Mouse (Mus musculus) adrenal gland, postnatal 14 days (tissue): ENCODE measurements at regions not wholly inside any gene's neighbourhood (a gene's known extent, or its start where the extent isn't known, plus 50 kb on each side); places are given as distances from the start of the nearest gene placed in this dataset.
A peak's percentile ranks its signal among the peaks of the same experiment; 100 is the strongest.

Source experiments
- DNase-seq: peaks from one replicate; pipeline ENCODE4 v3.0.0; 2021; ENCODE audit warnings: mixed read lengths

DNA sequence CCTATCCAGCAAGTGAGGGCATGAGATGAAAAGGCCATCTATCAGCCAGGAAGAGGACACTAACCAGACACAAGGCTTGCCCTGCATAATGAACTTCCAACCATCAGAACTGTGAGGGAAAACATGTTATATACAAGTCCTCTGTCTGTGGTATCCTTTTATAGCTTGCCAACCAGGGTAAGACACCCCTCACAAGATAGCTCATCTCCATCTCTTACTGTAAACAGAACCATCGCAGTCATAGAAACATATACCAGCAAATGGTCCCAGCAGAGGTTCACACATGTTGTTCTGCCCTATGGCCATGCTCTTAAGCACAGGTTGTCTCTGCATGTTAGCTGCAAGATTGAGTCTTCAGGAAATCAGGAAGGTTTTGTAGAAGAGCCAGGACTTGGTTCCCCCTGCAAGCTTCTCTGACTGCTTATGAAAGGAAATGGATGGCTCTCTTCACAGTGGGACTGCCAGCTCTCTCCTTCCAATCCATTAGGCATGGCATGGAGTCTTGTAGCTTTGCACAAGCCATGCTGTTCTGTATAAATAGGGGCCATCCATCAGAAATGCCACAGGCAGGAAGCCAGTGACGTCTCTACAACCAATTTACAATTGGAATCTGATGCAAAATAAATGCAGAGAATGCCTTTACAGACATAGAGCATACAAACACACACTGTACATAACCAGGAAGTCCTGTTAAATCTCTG is 1514.0 kb upstream of the Lrrc6 start:
- DNase-seq: no peak

- DNase-seq: no peak
Observed at GRCm38 (mm10) chr15:68011162-68011561, 1510.5 kb upstream of the Lrrc6 start.

GRCm38 (mm10) chr15:68010189-68010588 is 1509.5 kb upstream of the Lrrc6 start:
- no peak for DNase-seq

- DNase-seq: no peak
Observed at GRCm38 (mm10) chr15:68004798-68005197, 1504.1 kb upstream of the Lrrc6 start.

GRCm38 (mm10) chr15:67996532-67996931 is 1495.8 kb upstream of the Lrrc6 start:
- DNase-seq: no peak

GRCm38 (mm10) chr15:67989428-67990272 is 1488.9 kb upstream of the Lrrc6 start:
- no peak for DNase-seq

- no peak for DNase-seq
Observed at GRCm38 (mm10) chr15:67987941-67988340, 1487.2 kb upstream of the Lrrc6 start.

DNA sequence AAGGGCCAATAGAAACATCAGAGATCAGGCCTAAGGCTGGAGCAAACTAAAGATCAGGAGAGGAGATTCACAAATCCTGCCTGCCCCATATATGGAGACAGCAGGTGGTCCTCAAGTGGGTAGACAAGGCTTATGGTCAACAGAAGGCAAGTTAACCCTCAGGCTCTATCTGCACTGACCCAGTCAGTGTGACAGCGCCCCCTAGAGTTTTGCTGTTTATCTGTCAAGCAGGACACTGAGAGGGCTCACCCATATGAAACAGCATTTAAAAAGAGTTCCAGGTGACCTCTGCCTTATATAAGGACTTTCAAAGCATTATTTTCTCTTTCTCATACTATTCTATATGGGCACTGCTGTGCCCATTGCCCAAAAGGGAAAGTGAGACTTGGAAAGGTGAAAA is 1482.5 kb upstream of the Lrrc6 start:
- peak; percentile 62 for DNase-seq

- no peak for DNase-seq
Observed at GRCm38 (mm10) chr15:67981876-67982275, 1481.2 kb upstream of the Lrrc6 start.

DNA sequence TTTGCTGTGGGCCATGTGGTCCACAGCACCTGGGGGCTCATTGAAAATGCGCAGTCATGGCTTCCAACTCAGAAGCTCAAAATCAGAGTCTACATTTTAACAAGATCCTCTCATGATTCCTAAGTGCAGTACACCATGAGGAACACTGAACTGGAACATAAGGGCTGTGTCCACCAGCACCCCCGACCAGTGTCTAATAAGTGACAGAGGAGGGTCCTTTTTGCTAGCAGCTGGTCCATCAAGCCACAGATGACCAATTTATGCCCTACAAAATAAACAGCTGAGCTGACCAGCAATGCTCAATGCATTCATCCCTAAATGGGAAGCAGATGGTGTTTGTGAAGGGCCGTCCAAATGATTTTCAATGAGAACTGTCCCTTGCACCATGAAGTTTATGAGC is 1478.7 kb upstream of the Lrrc6 start:
- DNase-seq: no peak

DNA sequence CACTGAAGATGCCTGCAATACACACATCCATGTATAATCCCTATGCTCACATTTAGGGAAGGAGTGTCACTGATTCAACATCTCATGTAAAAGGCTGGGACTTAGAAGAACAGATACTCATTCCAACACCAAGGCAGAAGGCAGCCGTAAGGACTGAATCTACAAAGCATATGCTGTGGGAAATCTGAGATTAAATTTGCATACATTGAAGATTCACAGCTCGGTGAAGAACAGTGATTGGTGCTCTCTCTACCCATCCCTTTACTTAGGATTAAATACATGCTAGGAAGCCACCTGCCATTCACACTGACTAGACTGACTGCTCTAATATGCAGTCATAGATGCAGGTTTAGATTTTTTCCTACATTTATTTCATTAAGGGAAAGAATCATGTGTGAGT is 1476.5 kb upstream of the Lrrc6 start:
- no peak for DNase-seq

- no peak for DNase-seq
Observed at GRCm38 (mm10) chr15:67971998-67972397, 1471.3 kb upstream of the Lrrc6 start.

- no peak for DNase-seq
Observed at GRCm38 (mm10) chr15:67954216-67954615, 1453.5 kb upstream of the Lrrc6 start.

DNA sequence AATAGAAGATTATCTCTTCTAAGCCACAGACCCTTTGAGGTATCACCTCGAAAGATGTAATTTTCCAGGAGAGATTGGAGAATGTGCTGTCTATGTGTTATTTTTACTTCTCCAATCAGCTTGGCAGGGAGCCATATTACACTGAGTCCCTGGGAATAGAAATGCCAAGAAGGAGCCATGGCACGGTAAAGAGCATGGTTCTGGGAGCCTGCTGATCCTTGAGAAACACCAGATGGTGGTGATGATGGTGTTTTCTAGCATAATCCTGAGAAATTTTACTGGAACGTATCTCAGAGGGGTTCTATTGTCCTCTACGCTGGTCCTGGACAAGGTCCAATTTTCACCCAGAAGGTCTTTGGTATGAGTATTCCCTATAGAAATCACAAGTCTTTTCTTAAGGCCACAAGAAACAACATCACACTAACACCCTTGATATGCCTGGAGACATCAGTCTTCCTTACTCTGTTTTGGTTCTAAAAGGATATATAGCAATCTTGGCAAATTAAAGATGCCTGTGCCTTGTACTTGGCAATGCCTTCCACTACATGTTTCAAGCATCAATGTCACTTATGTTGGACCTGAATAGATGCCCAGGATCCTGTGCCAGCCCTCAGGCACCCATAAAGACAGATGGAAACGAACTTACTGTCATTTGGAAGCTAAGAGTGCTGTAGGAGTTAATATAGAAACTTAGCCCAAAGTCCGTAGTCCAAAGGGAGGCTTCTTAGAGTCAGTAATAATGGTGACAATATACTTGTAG is 1449.8 kb upstream of the Lrrc6 start:
- DNase-seq: no peak

DNA sequence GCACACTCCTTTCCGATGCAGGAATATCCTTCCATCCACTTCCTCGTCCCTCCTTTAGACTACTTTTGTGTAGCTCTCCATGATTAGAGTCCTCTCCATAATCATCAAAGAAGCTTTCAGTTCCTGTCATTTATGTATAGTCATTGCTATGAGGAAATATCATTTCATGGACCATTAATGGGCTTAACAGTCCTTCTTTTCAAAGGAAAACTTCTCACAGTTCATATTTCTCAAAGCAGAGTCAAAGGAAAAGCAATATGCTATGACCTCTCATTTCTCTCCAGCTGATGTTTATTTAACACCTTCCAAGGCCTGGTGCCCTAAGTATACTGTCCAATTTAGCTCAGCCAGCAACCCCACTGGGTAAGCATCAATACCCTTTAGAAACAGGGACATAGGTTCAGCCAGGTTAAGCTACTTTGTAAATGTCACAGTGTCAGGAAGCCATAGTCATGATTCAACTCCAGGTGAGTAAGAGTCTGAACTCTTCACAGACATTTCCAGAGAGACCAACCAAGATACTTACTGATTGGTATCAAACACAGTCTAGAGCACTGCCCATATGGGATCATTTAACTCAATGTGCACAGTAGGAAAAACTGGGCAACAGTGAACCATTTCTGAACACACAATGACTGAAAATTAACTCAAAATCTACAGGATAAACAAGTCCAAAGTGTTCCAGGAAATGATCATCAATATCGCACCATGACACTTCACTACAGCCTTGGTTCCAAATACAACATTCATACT is 1443.8 kb upstream of the Lrrc6 start:
- no peak for DNase-seq

DNA sequence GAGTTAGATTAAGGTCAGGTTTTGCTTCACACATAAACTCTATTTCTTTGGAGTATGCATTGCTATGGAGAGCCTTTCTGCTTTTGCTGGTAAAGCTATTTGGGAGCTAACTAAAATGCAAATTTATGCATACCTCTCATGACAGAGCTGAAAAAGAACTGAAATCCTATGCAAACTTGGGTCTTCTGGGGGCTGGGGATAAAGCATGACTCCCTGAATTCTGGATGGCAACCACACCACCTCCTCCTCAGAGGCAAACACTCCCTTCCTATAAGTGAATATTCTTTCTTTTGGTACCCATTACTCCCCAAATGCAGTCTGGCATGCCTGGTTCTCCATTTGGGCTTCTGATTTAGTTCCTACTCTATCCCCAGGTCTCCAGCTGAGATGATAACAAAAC is 1442.3 kb upstream of the Lrrc6 start:
- DNase-seq: no peak

DNA sequence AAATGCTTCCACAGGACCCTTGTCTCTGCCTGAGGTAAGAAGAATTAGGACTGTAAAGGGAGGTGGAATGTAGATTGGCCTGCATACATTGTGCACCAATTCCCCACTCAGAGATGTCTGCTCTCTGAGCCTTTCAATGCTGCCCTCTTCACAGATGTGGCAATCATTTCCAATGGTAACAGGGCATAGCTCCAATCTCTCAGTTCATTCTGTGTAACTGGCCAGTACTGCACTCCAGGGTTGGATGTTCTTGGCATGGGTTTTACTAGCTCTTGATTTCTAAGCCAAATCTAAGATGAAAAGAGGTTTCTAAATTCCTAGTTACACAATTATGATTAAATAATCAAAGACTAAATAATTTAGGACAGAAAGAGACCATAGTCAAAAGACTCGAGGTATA is 1439.8 kb upstream of the Lrrc6 start:
- peak; percentile 47 for DNase-seq

DNA sequence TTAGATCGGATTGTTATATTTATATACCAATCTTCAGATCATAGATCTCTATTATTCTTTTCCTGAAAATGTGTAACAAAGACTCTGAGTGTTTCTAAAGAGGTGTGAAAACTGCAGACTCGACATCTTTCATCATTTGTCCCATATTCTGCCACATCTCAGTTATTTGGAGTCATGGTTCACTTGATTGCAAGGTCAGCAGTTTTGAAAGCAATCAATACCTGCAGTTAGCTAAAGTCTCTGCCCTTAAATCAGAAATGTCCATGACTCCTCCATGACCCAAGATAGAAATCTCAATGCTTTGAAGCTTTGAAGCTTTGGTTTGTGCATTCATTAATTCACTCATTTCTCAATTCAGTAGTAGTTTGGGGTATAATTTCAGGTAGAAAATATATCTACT is 1424.2 kb upstream of the Lrrc6 start:
- DNase-seq: no peak

DNA sequence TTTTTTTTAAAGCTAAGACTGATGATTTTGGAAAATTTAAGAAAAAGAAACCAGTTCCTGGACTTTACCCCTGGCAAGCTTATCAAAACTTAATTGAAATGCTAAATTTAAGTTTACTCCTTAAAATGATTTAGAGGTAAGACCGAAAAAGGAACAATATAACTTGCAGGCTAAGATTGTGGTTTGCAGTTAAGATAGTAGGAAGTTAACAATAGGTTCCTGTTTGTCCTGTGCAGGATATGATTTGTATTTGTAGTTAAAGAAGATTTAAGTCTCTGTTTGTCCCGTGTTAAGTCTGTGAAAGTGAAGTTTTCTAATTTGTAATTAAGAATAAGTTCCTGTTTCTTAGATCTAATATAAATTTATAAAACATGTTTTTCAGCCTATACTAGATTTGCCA is 1406.3 kb upstream of the Lrrc6 start:
- no peak for DNase-seq

GRCm38 (mm10) chr15:67905279-67905678 is 1404.6 kb upstream of the Lrrc6 start:
- peak; percentile 9 for DNase-seq

DNA sequence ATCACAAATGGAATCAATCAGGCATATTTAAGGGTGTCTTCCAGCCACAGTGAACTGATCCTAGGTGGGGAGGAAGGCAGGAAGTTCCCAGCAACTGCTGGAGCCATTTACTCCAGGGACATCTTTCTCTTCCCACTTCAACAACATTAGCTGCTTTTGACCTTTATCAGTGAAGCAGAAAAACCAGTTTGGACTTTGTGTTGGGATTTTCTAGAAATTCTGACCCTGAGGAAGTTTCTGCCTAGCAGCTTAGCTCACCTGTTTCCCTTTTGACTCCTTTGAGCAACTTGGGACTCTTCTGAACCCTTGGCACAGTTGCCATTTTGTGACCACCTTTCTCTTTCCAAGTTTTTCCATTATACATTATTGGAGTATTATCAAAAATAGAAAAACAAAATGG is 1403.9 kb upstream of the Lrrc6 start:
- no peak for DNase-seq

DNA sequence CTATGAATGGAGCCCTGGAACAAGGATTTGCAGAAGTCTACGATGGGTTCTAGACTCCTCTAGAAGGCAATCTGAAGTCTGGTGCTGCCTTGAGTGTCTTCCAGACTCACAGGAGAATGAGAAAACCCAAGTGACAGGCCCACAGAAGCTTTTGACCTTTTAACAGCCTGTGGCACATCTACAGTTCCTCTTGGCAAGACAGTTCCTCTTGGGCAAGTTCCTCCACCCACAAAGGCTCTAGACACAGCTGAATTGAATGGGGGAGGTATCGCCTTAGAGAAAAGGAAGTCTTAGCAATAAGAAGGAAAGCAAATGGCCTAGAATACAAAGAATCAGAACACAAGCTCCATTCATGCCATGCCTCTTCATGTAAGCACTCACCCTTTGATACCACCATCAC is 1402.3 kb upstream of the Lrrc6 start:
- DNase-seq: no peak
